Mouse (Mus musculus) neutrophil, adult 83 days (primary cell): Measurements from ENCODE around the gene Hmgcs1. TPM values are rescaled to one million over a fixed set of nuclear protein-coding genes. Genes with fewer than 3 reads are reported as not detected.

Source experiments
- total RNA-seq, 2 experiments: library from RNA; stranded (reverse); gene quantifications; one replicate each; pipeline ENCODE4 v1.2.4; 2023

The Hmgcs1 gene
- 10 to 100 TPM; 18.7 to 21.5 TPM for total RNA-seq

GRCm38 (mm10) chr13:119690039-119690728, at the start of gene Hmgcs1:
Gene Hmgcs1 (plus strand): TSS chr13:119690379.

GRCm38 (mm10) chr13:119755681-119756471, 65.7 kb downstream of the Hmgcs1 start, which contains the start of gene Nim1k:
Gene Nim1k (minus strand): TSS chr13:119755882.

Other genes with a start within 250 kb of the Hmgcs1 start
- 10 to 100 TPM; 35.3 to 35.6 TPM for gene 4833420G17Rik, start 227.6 kb upstream of the Hmgcs1 start, total RNA-seq
- gene Tmem267, start 202.3 kb upstream of the Hmgcs1 start, total RNA-seq, result 1 to 10 TPM; 1.3 to 2.4 TPM
- gene 3110070M22Rik, start 202.0 kb upstream of the Hmgcs1 start, total RNA-seq, result 1 to 10 TPM in 1 of 2 experiments, under 1 TPM in 1; 0.73 to 1.1 TPM
- gene Ccl28, start 66.6 kb upstream of the Hmgcs1 start, total RNA-seq, result not detected
- under 1 TPM; 0.55 to 0.64 TPM for gene Nim1k, start 65.5 kb downstream of the Hmgcs1 start, total RNA-seq
- 10 to 100 TPM; 38.6 to 42.0 TPM for gene Zfp131, start 100.5 kb downstream of the Hmgcs1 start, total RNA-seq
- not detected for gene AF067063, start 139.8 kb downstream of the Hmgcs1 start, total RNA-seq
- gene D13Ertd608e, start 145.6 kb downstream of the Hmgcs1 start, total RNA-seq, result not detected
- not detected for gene Tcstv1, start 204.4 kb downstream of the Hmgcs1 start, total RNA-seq
- gene Gm21761, start 238.9 kb downstream of the Hmgcs1 start, total RNA-seq, result not detected